Mouse (Mus musculus) cerebellum, adult 2 months (tissue): ENCODE data around the gene Acp2. TPM values are rescaled to one million over a fixed set of nuclear protein-coding genes. Genes with fewer than 3 reads are reported as not detected.

Experiments used
- DNase-seq, 2 experiments: peaks; one replicate each; pipeline ENCODE4 v3.0.0; 2021
- H3K27ac ChIP-seq: fragments of 200-500 bp; 2 replicates; pipeline ENCODE4 v1.5.1; 2012; ENCODE audit warnings: low read length, control low read depth, inconsistent platforms; ENCODE audit not compliant: insufficient read depth
- H3K27me3 ChIP-seq: fragments of 200-500 bp; 2 replicates; pipeline ENCODE4 v1.6.1; 2012; ENCODE audit warnings: inconsistent platforms, mild to moderate bottlenecking, low read length, moderate library complexity; ENCODE audit not compliant: control insufficient read depth, insufficient read depth
- H3K4me1 ChIP-seq: fragments of 200-500 bp; 2 replicates; pipeline ENCODE4 v1.6.1; 2011; ENCODE audit warnings: low read length; ENCODE audit not compliant: control insufficient read depth, insufficient read depth
- H3K4me3 ChIP-seq: fragments of 200-500 bp; replicated peaks from 2 replicates; pipeline ENCODE3; 2011; ENCODE audit warnings: mild to moderate bottlenecking, low read depth, low read length, control low read depth; ENCODE audit not compliant: insufficient read depth
- CTCF ChIP-seq: fragments of 200-500 bp; IDR thresholded peaks from 2 replicates; pipeline ENCODE4 v1.5.1; 2011; ENCODE audit warnings: low read depth, mild to moderate bottlenecking, control low read depth, low read length, moderate library complexity, borderline replicate concordance; ENCODE audit not compliant: insufficient read depth
- POLR2A ChIP-seq: fragments of 200-500 bp; IDR thresholded peaks from 2 replicates; pipeline ENCODE4 v1.6.1; 2011; ENCODE audit warnings: low read length, control low read depth, borderline replicate concordance; ENCODE audit not compliant: insufficient read depth
- WGBS: fragments of 180-500 bp; shearing (Covaris S2); methylation state at CpG from one replicate; pipeline ENCODE4 v1.1.7; 2018; 5-methylcytosine and 5-hydroxymethylcytosine counted together
- polyA plus RNA-seq: library from polyadenylated mRNA; depleted of rRNA; stranded (reverse); fragments of >200 nt; gene quantifications from 2 replicates; pipeline ENCODE4 v1.2.3, GENCODE M21; 2012

Acp2 gene
- polyA plus RNA-seq, 1 experiment = 35.9 TPM

DNA sequence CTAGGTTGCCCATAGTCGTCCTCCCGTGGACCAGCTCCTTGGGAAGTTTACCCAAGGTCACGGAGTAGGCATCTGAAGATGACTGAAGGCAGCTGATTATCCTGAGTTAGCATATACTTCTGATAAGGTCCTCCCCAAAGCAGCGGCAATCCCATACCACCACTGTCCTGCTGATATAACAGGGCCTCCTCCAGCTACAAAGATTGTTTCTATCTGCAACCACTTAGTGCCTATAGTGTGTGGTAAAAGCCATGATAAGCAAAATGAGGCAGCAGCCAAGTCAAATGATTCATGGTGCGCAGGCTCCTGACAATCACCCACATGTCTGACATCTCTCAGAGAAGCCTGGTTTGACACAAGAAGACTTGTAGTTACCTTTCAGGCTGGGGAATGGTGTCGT lies 37.7 kb upstream of the Acp2 start:
- 85% methylated on average over 6 of the region's 6 CpGs for WGBS
- H3K27ac ChIP-seq = no peak overlapping the region
- TF ChIP-seq CTCF = no peak
- TF ChIP-seq POLR2A = no peak
- 0 out of 2 replicates have a peak, but pooled peaks cover 4% of the 10 kb centered on the region for H3K4me1 ChIP-seq
- DNase-seq = no peak
- H3K27me3 ChIP-seq = no peaks in the 10 kb centered on the region
- no peak overlapping the region for H3K4me3 ChIP-seq

DNA sequence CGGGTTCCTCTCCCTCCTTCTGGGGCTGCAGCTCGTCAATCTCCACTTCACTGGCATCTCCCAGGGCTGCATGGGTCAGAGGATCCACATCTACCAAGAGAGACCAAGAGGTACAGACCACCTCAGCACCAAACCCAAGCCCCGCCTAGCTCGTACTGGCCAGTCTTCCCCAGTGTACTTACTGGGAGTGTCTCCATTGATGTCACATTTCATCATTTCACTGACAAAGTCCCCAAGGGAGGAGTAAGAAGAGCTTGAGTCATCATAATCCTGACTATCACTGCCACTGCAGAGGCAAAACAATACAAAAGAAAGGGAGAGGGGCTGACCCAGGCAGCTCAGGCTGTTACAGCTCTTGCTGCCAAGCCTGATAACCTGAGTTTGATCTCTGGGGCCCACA lies 35.1 kb upstream of the Acp2 start:
- WGBS = 72% methylated on average over 4 of the region's 4 CpGs
- Histone ChIP-seq H3K27me3 (no peaks in the 10 kb centered on the region), H3K4me3 (no peak overlapping the region), H3K27ac (no peak overlapping the region), H3K4me1 (0 out of 2 replicates have a peak, but pooled peaks cover 6% of the 10 kb centered on the region)
- no peak for DNase-seq
- no peak for TF ChIP-seq CTCF
- no peak for TF ChIP-seq POLR2A

GRCm38 (mm10) chr2:91169587-91170322 lies 32.9 kb upstream of the Acp2 start:
- no peak overlapping the region for H3K4me3 ChIP-seq
- no peaks in the 10 kb centered on the region for H3K27me3 ChIP-seq
- TF ChIP-seq POLR2A = no peak
- no peak for TF ChIP-seq CTCF
- WGBS = 53% methylated on average over 25 of the region's 25 CpGs
- no peak overlapping the region for H3K27ac ChIP-seq
- 0 out of 2 replicates have a peak, but pooled peaks cover 6% of the 10 kb centered on the region for H3K4me1 ChIP-seq
- DNase-seq = peak in 1 of 2 experiments; percentile 34

DNA sequence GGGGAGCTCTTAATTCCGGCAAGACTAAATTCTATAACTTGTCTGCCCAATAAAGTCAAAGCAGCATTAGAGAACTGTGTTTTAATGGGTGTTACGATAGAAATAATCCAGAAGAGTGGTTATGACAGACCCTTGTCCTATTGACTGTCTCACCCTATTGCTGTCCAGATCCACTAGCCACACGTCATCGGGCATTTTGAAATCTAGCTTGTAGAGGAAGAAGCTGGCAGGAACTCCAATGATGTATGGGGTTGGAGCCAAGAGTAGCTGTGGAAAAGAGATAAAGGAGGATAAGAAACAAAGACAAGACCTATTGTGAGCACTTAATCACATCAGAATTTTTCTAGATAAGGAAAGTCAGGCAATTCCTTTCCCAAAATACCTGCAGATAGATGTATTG lies 27.2 kb upstream of the Acp2 start:
- Histone ChIP-seq H3K4me1 (peaks cover 3% of the 10 kb centered on the region; the same call in 1 of the 2 replicates), H3K27me3 (no peaks in the 10 kb centered on the region), H3K4me3 (no peak overlapping the region), H3K27ac (no peak overlapping the region)
- no peak for TF ChIP-seq POLR2A
- no peak for TF ChIP-seq CTCF
- DNase-seq = no peak
- WGBS = 55% methylated on average over 4 of the region's 4 CpGs

GRCm38 (mm10) chr2:91176234-91176633 lies 26.5 kb upstream of the Acp2 start:
- no peak for DNase-seq
- Histone ChIP-seq H3K4me1 (peaks cover 3% of the 10 kb centered on the region; the same call in 1 of the 2 replicates), H3K4me3 (no peak overlapping the region), H3K27me3 (no peaks in the 10 kb centered on the region), H3K27ac (no peak overlapping the region)
- 65% methylated on average over 6 of the region's 6 CpGs for WGBS
- TF ChIP-seq CTCF (no peak), POLR2A (no peak)

DNA sequence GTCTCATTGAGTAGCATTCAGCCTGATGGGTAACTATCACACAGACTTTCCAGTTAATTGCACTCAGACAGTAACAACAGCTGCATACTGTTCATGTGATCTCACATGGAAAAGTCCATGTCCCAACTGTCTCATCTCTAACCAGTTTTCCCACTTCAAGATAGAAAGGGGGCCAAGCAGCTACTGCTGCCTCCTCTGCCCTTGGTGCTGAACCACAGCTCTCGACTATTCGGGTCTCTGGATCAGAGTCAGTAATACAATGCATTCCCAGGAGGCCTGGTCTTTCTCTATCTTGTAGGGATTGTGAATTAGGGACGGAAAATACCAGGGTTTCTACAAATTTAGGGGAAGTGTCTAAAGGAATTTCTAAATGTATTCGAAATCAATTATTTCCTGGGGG lies 22.9 kb upstream of the Acp2 start:
- Histone ChIP-seq H3K27ac (no peak overlapping the region), H3K4me3 (peak overlapping the region; percentile 33), H3K4me1 (peaks cover 3% of the 10 kb centered on the region; the same call in 1 of the 2 replicates), H3K27me3 (no peaks in the 10 kb centered on the region)
- no peak for DNase-seq
- 21% methylated on average over 4 of the region's 4 CpGs for WGBS
- no peak for TF ChIP-seq CTCF

GRCm38 (mm10) chr2:91180706-91181105 lies 22.0 kb upstream of the Acp2 start:
- Histone ChIP-seq H3K27me3 (no peaks in the 10 kb centered on the region), H3K4me1 (peaks cover 3% of the 10 kb centered on the region; the same call in 1 of the 2 replicates), H3K4me3 (peak overlapping the region; percentile 39), H3K27ac (no peak overlapping the region)
- peak; percentile 52 to 73 for DNase-seq
- TF ChIP-seq CTCF (no peak), POLR2A (0 out of 2 replicates have a peak, but pooled peaks have one; percentile 22)
- WGBS = 9% methylated on average over 5 of the region's 5 CpGs

DNA sequence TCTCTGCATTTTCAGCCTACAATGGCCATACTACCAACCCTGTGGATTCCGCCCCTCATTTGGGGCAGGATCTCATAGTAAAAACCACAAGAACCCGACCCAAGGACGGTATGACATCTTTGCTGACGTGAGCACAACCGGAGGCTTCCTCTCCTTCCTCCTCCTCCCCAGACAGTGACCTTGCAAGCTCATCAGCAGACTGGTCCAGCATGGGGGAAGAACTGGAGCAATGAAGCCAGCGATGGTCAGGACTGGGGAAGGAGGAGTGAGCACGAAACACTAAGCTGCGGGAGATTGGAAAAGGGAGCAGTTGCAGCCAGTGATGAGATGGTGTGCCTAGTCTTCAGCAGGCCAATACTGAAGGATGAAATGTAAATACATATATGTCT lies 20.7 kb upstream of the Acp2 start:
- Histone ChIP-seq H3K27ac (peak overlapping the region; percentile 72), H3K4me1 (peaks cover 3% of the 10 kb centered on the region; the same call in 1 of the 2 replicates), H3K27me3 (no peaks in the 10 kb centered on the region), H3K4me3 (peak overlapping the region; percentile 97)
- peak; percentile 79 to 81 for DNase-seq
- TF ChIP-seq POLR2A (peak; percentile 66; the same call in 1 of the 2 replicates), CTCF (no peak)
- 3% methylated on average over 8 of the region's 8 CpGs for WGBS
